Mouse (Mus musculus): ENCODE measurements around the gene Arvcf.

Arvcf gene

GRCm38 (mm10) chr16:18428516-18429042, 80.6 kb downstream of the Arvcf start:
- in situ Hi-C loops (cut with MseI, MboI), result no loop called here

- in situ Hi-C loops (cut with MseI, MboI), result no loop called here
Measured at GRCm38 (mm10) chr16:18429641-18430040, 81.7 kb downstream of the Arvcf start.

- in situ Hi-C loops (cut with MseI, MboI), result no loop called here
Measured at GRCm38 (mm10) chr16:18430641-18431212, 82.7 kb downstream of the Arvcf start.

GRCm38 (mm10) chr16:18433341-18433920, 85.4 kb downstream of the Arvcf start:
- in situ Hi-C loops (cut with MseI, MboI), result no loop called here

GRCm38 (mm10) chr16:18436128-18436527, 88.1 kb downstream of the Arvcf start:
- in situ Hi-C loops (cut with MseI, MboI), result loop anchor here in 1 of 2 experiments (5.0 kb wide), 1 partner anchor 181 kb away; no protein-coding TSS in a partner anchor

GRCm38 (mm10) chr16:18443385-18443841, 95.4 kb downstream of the Arvcf start:
- in situ Hi-C loops (cut with MseI, MboI), result loop anchor here in 1 of 2 experiments (5.0 kb wide), 1 partner anchor 169 kb away; no protein-coding TSS in a partner anchor

- in situ Hi-C loops (cut with MseI, MboI), result no loop called here
Measured at GRCm38 (mm10) chr16:18447243-18447642, 99.3 kb downstream of the Arvcf start.

- in situ Hi-C loops (cut with MseI, MboI), result no loop called here
Measured at GRCm38 (mm10) chr16:18448104-18448503, 100.1 kb downstream of the Arvcf start.

- in situ Hi-C loops (cut with MseI, MboI), result no loop called here
Measured at GRCm38 (mm10) chr16:18449005-18449404, 101.0 kb downstream of the Arvcf start.

- in situ Hi-C loops (cut with MseI, MboI), result no loop called here
Measured at GRCm38 (mm10) chr16:18451486-18452181, 103.7 kb downstream of the Arvcf start.

- in situ Hi-C loops (cut with MseI, MboI), result no loop called here
Measured at GRCm38 (mm10) chr16:18452361-18452862, 104.4 kb downstream of the Arvcf start.

GRCm38 (mm10) chr16:18453846-18454245, 105.9 kb downstream of the Arvcf start:
- in situ Hi-C loops (cut with MseI, MboI), result no loop called here

GRCm38 (mm10) chr16:18455407-18455806, 107.4 kb downstream of the Arvcf start:
- in situ Hi-C loops (cut with MseI, MboI), result no loop called here
